Mouse (Mus musculus): ENCODE measurements around the gene Tns2.

Gene Tns2

GRCm38 (mm10) chr15:102110701-102111494, 10.7 kb downstream of the Tns2 start:
- DNase-seq = no peak

DNA sequence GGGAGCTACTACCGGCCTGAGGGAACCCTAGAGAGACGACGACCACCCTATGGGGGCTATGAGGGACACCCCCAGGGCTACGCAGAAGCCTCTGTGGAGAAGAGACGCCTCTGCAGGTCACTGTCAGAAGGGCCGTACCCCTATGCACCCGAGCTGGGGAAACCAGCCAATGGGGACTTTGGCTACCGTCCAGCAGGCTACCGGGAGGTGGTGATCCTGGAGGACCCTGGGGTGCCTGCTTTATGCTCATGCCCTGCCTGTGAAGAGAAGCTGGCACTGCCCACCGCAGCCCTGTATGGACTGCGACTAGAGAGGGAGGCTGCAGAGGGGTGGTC, 11.2 kb downstream of the Tns2 start:
- DNase-seq = no peak

DNA sequence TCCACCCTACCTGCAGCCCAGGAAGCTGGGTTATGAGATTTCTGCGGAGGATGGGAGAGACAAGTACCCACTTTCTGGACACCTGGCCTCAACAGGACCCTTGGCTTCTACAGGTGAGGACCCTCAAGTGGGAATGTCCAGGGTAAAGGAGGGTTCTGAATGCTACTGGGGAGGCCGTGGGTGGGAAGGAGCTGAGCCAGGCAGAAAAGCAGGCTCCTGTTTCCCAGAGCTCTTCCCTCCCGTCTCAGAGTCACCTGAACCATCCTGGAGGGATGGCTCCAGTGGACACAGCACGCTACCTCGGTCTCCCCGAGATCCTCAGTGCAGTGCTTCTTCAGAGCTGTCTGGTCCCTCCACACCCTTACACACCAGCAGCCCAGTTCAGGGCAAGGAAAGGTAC, 12.0 kb downstream of the Tns2 start:
- no peak for DNase-seq

DNA sequence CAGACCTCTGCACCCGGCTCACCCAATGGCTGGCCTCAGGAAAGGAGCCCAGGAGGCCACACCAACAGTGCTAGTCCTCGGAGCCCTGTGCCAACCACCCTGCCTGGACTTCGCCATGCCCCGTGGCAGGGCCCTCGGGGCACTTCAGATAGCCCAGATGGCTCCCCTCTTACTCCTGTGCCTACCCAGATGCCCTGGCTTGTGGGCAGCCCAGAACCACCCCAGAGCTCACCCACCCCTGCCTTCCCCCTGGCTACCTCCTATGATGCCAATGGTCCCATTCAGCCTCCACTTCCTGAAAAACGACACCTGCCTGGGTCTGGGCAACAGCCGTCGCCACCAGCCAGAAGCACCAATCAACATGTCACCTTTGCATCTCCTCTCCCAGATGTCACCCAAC, 12.6 kb downstream of the Tns2 start:
- DNase-seq = no peak

- no peak for DNase-seq
Observed at GRCm38 (mm10) chr15:102113674-102114073, 13.5 kb downstream of the Tns2 start.

DNA sequence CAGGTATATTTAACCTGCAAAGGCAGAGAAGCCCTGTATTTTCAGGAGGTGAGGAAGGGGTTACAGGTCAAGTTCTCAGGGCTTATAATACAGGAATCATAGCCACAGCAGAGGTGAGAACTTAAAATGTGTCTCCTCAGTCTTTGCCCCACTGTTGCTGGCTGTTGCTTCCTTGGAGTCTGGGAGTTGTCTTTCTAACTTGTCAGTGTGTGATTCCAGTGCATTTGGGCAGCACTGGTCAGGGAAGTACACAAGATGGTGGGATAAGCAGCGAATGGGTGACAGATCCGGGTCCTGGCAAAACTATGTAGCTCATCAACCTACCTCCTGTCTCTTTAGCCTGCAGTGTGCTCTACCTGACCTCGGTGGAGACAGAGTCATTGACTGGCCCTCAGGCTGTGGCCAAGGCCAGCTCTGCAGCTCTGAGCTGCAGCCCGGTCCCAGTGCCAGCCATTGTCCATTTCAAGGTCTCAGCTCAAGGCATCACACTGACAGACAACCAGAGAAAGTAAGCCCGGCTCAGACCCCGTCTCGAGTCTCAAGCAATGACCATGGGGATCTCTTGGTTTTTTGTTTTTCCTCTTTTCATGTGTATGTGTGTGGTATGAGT, 14.5 kb downstream of the Tns2 start:
- no peak for DNase-seq

GRCm38 (mm10) chr15:102115731-102116231, 15.6 kb downstream of the Tns2 start:
- no peak for DNase-seq

GRCm38 (mm10) chr15:102116753-102117415, 16.7 kb downstream of the Tns2 start:
- no peak for DNase-seq

- no peak for DNase-seq
Observed at GRCm38 (mm10) chr15:102117461-102118443, 17.5 kb downstream of the Tns2 start.

- no peak for DNase-seq
Observed at GRCm38 (mm10) chr15:102118591-102118990, 18.4 kb downstream of the Tns2 start.

- no peak for DNase-seq
Observed at GRCm38 (mm10) chr15:102119121-102119830, 19.1 kb downstream of the Tns2 start.

- DNase-seq = no peak
Observed at GRCm38 (mm10) chr15:102119831-102120170, 19.6 kb downstream of the Tns2 start.

- no peak for DNase-seq
Observed at GRCm38 (mm10) chr15:102120530-102120929, 20.3 kb downstream of the Tns2 start.

GRCm38 (mm10) chr15:102126303-102126702, 26.1 kb downstream of the Tns2 start:
- no peak for DNase-seq

DNA sequence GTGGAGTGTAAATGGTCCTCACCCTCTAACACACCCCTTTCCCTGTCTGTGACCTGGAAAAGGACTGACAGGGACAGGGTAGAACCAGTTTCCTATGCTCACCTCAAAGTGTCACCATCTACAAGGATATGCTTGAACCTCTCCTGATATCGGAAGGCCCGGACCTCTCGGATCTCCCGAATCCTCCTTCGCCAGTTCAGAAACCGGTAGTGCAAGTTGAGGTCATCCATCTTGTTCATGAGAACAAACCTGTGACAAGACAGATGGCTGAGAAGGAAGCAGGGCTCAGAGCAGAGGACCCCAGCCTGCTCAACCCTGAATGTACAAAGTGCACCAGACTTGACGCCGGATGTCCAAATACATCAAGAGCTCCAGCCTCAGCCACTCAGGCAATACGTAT, 33.1 kb downstream of the Tns2 start:
- DNase-seq = no peak

DNA sequence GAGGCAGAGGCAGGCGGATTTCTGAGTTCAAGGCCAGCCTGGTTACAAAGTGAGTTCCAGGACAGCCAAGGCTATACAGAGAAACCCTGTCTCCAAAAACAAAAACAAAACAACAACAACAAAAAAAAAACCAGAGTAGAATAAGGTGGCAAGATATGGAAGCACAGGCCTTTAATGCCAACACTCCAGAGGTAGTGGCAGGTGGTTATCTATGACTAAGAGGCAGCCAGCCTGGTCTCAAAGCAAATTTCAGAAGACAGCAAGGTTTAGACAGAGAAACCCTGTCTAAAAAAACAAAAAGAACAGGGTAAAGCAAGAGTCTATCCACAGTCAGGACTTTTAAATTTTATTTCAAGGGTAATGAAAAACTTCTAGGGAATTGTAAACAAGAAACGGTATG, 34.5 kb downstream of the Tns2 start:
- no peak for DNase-seq

GRCm38 (mm10) chr15:102135522-102136128, 35.4 kb downstream of the Tns2 start:
- DNase-seq = no peak

DNA sequence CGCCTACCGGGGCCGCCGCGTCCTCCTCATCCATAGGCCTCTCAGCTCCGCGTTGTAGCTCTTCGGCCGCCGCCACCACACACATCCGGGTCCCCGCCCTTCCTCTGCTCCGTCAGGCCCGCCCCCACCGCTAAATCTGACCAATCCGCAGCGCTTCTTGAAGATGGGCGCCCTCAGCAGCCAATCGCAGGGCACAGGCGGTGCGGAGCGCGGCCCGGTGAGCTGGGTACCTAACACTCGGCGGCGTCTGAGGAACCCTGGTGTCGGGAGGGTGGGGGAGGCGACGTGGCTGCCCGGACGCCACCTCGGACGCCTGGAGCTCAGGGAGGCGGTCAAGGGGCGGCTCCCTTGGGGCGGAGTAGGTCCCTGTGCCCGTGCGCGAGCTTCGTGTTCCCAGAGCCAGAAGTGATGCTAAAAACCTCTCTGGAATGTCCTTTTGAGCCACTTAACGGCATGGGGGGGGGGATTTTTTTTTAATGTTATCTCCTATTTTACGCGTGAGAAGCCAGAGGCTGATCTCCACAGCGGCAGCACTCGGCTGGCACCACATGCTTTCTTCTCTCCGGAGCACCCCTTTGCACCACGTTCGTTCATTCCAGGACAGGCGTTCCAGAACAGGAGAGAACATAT, 36.0 kb downstream of the Tns2 start, which contains the start of gene Spryd3:
Gene Spryd3 (minus strand): TSS at position 106 of the 630 bp plus-strand sequence.
- peak; percentile 99 for DNase-seq

DNA sequence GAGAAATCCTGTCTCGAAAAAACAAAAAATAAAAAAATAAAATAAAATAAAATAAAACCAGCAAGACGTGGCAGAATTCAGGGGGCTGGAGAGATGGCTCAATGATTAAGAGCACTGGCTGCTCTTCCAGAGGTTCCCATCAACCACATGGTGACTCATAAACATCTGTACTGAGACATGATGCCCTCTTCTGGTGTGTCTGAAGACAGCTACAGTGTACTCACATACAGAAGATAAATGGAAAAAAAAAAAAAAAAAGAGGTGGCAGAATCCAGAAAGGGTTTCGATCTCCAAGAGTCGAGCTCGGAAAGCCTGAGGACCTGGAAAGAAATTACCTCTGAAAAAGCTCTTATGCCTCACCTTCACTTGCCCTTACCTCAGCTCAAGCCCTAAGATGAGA, 40.9 kb downstream of the Tns2 start:
- DNase-seq = no peak

- DNase-seq = peak; percentile 49
Observed at GRCm38 (mm10) chr15:102142914-102143912, 43.0 kb downstream of the Tns2 start.
